28 mouse cellular contexts compared by ENCODE assay signal in the genomic region with DNA sequence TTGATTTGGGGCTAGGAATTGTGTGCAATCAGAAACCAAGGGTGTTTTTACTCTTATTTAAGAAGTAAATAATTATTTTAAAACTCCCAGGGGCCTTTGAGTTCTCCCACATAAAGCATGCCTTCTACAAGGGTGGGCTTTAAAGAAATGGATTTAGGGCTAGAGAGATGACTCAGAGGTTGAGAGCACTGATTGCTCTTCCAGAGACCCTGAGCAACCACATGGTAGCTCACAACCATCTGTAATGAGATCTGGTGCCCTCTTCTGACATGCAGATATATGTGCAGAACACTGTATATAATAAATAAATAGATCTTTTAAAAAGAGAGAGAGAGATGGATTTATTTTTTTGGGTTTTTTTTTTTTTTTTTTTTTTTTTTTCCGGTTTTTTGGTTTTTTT. TPM values are rescaled to one million over a fixed set of nuclear protein-coding genes. Genes with fewer than 3 reads are reported as not detected.
DNase-seq lines count a peak whose midpoint lies in the region; ATAC-seq and TF ChIP-seq lines count a peak whose summit lies in the region.
"Had no signal": no experiment of that assay in that cellular context is flagged by ENCODE, and none has a peak within 500 bp of the region (broad histone marks: within the 10 kb centered on the region; RNA-seq: fewer than 3 reads in every experiment).

No protein-coding gene starts in this region.

- no peak overlapping the region for H3K27ac ChIP-seq in heart, adult 2 months
- H3K27ac ChIP-seq in midbrain, postnatal 0 days (ENCODE audit: low read depth, low read length) = no peak overlapping the region
- H3K27ac ChIP-seq in midbrain, embryonic 14.5 days (replicated peaks; ENCODE audit: low read depth, low read length) = no peak overlapping the region
- H3K27ac ChIP-seq in ES-E14 (ENCODE audit: insufficient read depth, low read depth, low read length, poor library complexity, severe bottlenecking) = no peak overlapping the region
- H3K27ac ChIP-seq: embryonic facial prominence, embryonic 10.5 days; forebrain, embryonic 10.5 days; forebrain, embryonic 15.5 days; hindbrain, embryonic 15.5 days had no signal

- no peak overlapping the region for H3K4me3 ChIP-seq in heart, adult 2 months
- no peak overlapping the region for H3K4me3 ChIP-seq in midbrain, postnatal 0 days (ENCODE audit: low read depth, low read length)
- H3K4me3 ChIP-seq in midbrain, embryonic 14.5 days (replicated peaks; ENCODE audit: low read depth, low read length) = no peak overlapping the region
- no peak overlapping the region for H3K4me3 ChIP-seq in ES-E14 (ENCODE audit: insufficient read depth in 1 of 2, low read depth in 1 of 2, low read length in 2 of 2, poor library complexity in 1 of 2, severe bottlenecking in 1 of 2)
- H3K4me3 ChIP-seq: embryonic facial prominence, embryonic 10.5 days; forebrain, embryonic 10.5 days; forebrain, embryonic 15.5 days; heart, embryonic 12.5 days; hindbrain, embryonic 15.5 days had no signal

- no peaks in the 10 kb centered on the region for H3K9me3 ChIP-seq in midbrain, postnatal 0 days (ENCODE audit: low read length)
- no peaks in the 10 kb centered on the region for H3K9me3 ChIP-seq in midbrain, embryonic 14.5 days (ENCODE audit: control insufficient read depth, low read length)
- no peaks in the 10 kb centered on the region for H3K9me3 ChIP-seq in ES-E14 (ENCODE audit: control insufficient read depth, insufficient read depth, low read depth, low read length)
- H3K9me3 ChIP-seq: embryonic facial prominence, embryonic 10.5 days; forebrain, embryonic 10.5 days; forebrain, embryonic 15.5 days; heart, embryonic 12.5 days; hindbrain, embryonic 15.5 days had no signal

- H3K4me2 ChIP-seq in midbrain, postnatal 0 days (ENCODE audit: low read depth, low read length, poor library complexity, severe bottlenecking) = no peak overlapping the region
- H3K4me2 ChIP-seq in midbrain, embryonic 14.5 days (ENCODE audit: low read length) = no peak overlapping the region
- H3K4me2 ChIP-seq: forebrain, embryonic 15.5 days; heart, embryonic 12.5 days; hindbrain, embryonic 15.5 days had no signal

- H3K9ac ChIP-seq in heart, adult 2 months (ENCODE audit: low read depth, low read length) = no peak overlapping the region
- H3K9ac ChIP-seq in midbrain, postnatal 0 days (replicated peaks; ENCODE audit: low read length, poor library complexity, severe bottlenecking) = no peak overlapping the region
- no peak overlapping the region for H3K9ac ChIP-seq in midbrain, embryonic 14.5 days (replicated peaks; ENCODE audit: low read length)
- no peak overlapping the region for H3K9ac ChIP-seq in ES-E14 (ENCODE audit: insufficient read depth, low read depth, low read length, poor library complexity, severe bottlenecking)
- H3K9ac ChIP-seq: forebrain, embryonic 15.5 days; heart, embryonic 12.5 days; hindbrain, embryonic 15.5 days had no signal

- TF ChIP-seq EP300 in heart, adult 2 months (IDR thresholded peaks at IDR 0.05; ENCODE audit: insufficient read depth, low read depth, low read length) = no peak

- no peak for DNase-seq in heart, adult 2 months
- no peak for DNase-seq in heart, postnatal 25 days (ENCODE audit: low spot score)
- no peak for DNase-seq in midbrain, postnatal 0 days (ENCODE audit: low spot score)
- no peak for DNase-seq in midbrain, embryonic 14.5 days
- DNase-seq in ES-E14 (ENCODE audit: low read depth, low spot score) = no peak
- DNase-seq in adipocyte (ENCODE audit: low spot score) = peak; percentile 23
- no peak for DNase-seq in cerebellum, postnatal 4 days (ENCODE audit: low spot score in 2 of 2)
- DNase-seq in c-Kit-positive CD71-positive TER-119-positive erythroid progenitor cells, embryonic 14.5 days (ENCODE audit: low spot score) = no peak
- DNase-seq: adrenal gland, postnatal 14 days; B cell, adult 2 months; cerebellum, adult 18-20 months; cerebellum, adult 9-11 months; cerebellum, postnatal 36 days; gastrocnemius, postnatal 10 days; heart, postnatal 36 days; kidney, adult 8-10 months had no signal

- peaks cover 9% of the 10 kb centered on the region for H3K36me3 ChIP-seq in heart, adult 2 months (ENCODE audit: control insufficient read depth, insufficient read depth, low read length)
- peaks cover 24% of the 10 kb centered on the region for H3K36me3 ChIP-seq in midbrain, postnatal 0 days (ENCODE audit: insufficient read depth, low read length)
- H3K36me3 ChIP-seq in midbrain, embryonic 14.5 days (ENCODE audit: control insufficient read depth, insufficient read depth, low read length) = peaks cover 47% of the 10 kb centered on the region
- H3K36me3 ChIP-seq in ES-E14 (ENCODE audit: control insufficient read depth, insufficient read depth, low read length, poor library complexity, severe bottlenecking) = peaks cover 5% of the 10 kb centered on the region

- no peaks in the 10 kb centered on the region for H3K27me3 ChIP-seq in heart, adult 2 months (ENCODE audit: control insufficient read depth, insufficient read depth, low read length)
- H3K27me3 ChIP-seq in midbrain, postnatal 0 days (ENCODE audit: insufficient read depth, low read length) = no peaks in the 10 kb centered on the region
- H3K27me3 ChIP-seq in midbrain, embryonic 14.5 days (ENCODE audit: control insufficient read depth, insufficient read depth, low read length) = no peaks in the 10 kb centered on the region
- H3K27me3 ChIP-seq: forebrain, embryonic 15.5 days; heart, embryonic 12.5 days; hindbrain, embryonic 15.5 days had no signal

- H3K4me1 ChIP-seq in heart, adult 2 months (ENCODE audit: control insufficient read depth, insufficient read depth, low read length) = peaks cover 2% of the 10 kb centered on the region; the same call in 1 of the 2 replicates
- H3K4me1 ChIP-seq in midbrain, postnatal 0 days (ENCODE audit: insufficient read depth, low read length) = no peaks in the 10 kb centered on the region
- H3K4me1 ChIP-seq in midbrain, embryonic 14.5 days (ENCODE audit: control insufficient read depth, insufficient read depth, low read length) = no peaks in the 10 kb centered on the region
- peaks cover 0 to 3% of the 10 kb centered on the region in 2 experiments; a peak in 1 of 4 replicates for H3K4me1 ChIP-seq in ES-E14 (ENCODE audit: control insufficient read depth in 2 of 2, insufficient read depth in 2 of 2, low read length in 2 of 2, poor library complexity in 1 of 2)
- H3K4me1 ChIP-seq: embryonic facial prominence, embryonic 10.5 days; forebrain, embryonic 10.5 days; forebrain, embryonic 15.5 days; hindbrain, embryonic 15.5 days had no signal

- in situ Hi-C loops in ES-E14 (cut with MboI; ENCODE audit: low sequenced_read_pairs in 2 of 2, unreplicated experiment in 2 of 2) = no loop called here

- 0% methylated on average over 1 of the region's 1 CpGs for WGBS in heart, adult 2 months
- WGBS in midbrain, postnatal 0 days = no CpG with 5 or more reads among the region's 1 CpGs
- 0% methylated on average over 1 of the region's 1 CpGs for WGBS in midbrain, embryonic 14.5 days

- TF ChIP-seq POLR2A in heart, adult 2 months (IDR thresholded peaks at IDR 0.05; ENCODE audit: insufficient read depth, low read depth, low read length) = no peak

- TF ChIP-seq CTCF in heart, adult 2 months (IDR thresholded peaks at IDR 0.05) = 0 out of 2 replicates have a peak, but pooled peaks have one; percentile 9
- peak; percentile 21 for TF ChIP-seq CTCF in midbrain, postnatal 0 days (IDR thresholded peaks at IDR 0.05)

- no peaks in the 10 kb centered on the region for H3K79me2 ChIP-seq in heart, adult 2 months (replicated peaks; ENCODE audit: control insufficient read depth, insufficient read depth, low read length)

- no peak for ATAC-seq in midbrain, postnatal 0 days (ENCODE audit: low FRiP score)
- no peak for ATAC-seq in midbrain, embryonic 14.5 days (ENCODE audit: low FRiP score, low TSS enrichment)
- ATAC-seq: CD4-positive, CD25-positive, alpha-beta regulatory T cell, adult 4 months; forebrain, embryonic 15.5 days; inflammation-experienced regulatory T-cells, adult 6 months had no signal

- intact Hi-C loops in heart, adult 2 months (cut with DNase I) = loop anchor here (5.0 kb wide), 1 partner anchor 188 kb away; a partner anchor contains a TSS
- intact Hi-C loops in heart, postnatal 25 days (cut with DNase I) = no loop called here

TF ChIP-seq in ES-E14, 5 proteins besides CTCF, POLR2A, EP300 and RAD21:
- 0 out of 2 replicates have a peak, but pooled peaks have one; percentile 41 for TF ChIP-seq ZNF384 (IDR thresholded peaks at IDR 0.05; ENCODE audit: low read depth, low read length)
- TF ChIP-seq HCFC1 (IDR thresholded peaks at IDR 0.05; ENCODE audit: borderline replicate concordance, insufficient read depth, low read length) = no peak

RNA-seq across cellular contexts. Expression of a gene that starts 22.8 kb away (rescaled TPM):
- under 1 TPM; 0.55 to 0.63 TPM for total RNA-seq in heart, adult 2 months (2021)
- polyA plus RNA-seq in heart, adult 2 months (2012; rRNA removed) = 0.64 and 1.1 TPM in 2 replicates
- under 1 TPM; 0.75 to 0.95 TPM for total RNA-seq in heart, postnatal 25 days (2021)
- not detected in 2 replicates for total RNA-seq in midbrain, postnatal 0 days (2014; rRNA removed)
- polyA plus RNA-seq in midbrain, postnatal 0 days (2015; fragmentation: Nextera tagmentation; extraction: Ambion mirVana) = 0.14 TPM in 1 of 2 replicates, not detected in the other
- polyA plus RNA-seq in midbrain, embryonic 14.5 days (2014; fragmentation: Nextera tagmentation; extraction: Ambion mirVana) = 0.16 TPM in 1 of 2 replicates, not detected in the other
- 0.79 and 1.1 TPM in 2 replicates for total RNA-seq in ES-E14 (2012; rRNA removed)
- total RNA-seq: adrenal gland, adult 18-20 months; adrenal gland, postnatal 14 days; gastrocnemius, postnatal 10 days had no signal
- polyA plus RNA-seq: CD4-positive, CD25-positive, alpha-beta regulatory T cell, adult 4 months; inflammation-experienced regulatory T-cells, adult 6 months had no signal

RNA-seq across cellular contexts. Expression of a gene that starts 31.2 kb away (rescaled TPM):
- total RNA-seq in heart, adult 2 months (2021) = not detected
- polyA plus RNA-seq in heart, adult 2 months (2012; rRNA removed) = not detected in 2 replicates
- not detected for total RNA-seq in heart, postnatal 25 days (2021)
- not detected in 2 replicates for total RNA-seq in midbrain, postnatal 0 days (2014; rRNA removed)
- polyA plus RNA-seq in midbrain, postnatal 0 days (2015; fragmentation: Nextera tagmentation; extraction: Ambion mirVana) = 0.19 and 0.25 TPM in 2 replicates
- polyA plus RNA-seq in midbrain, embryonic 14.5 days (2014; fragmentation: Nextera tagmentation; extraction: Ambion mirVana) = not detected in 2 replicates
- not detected in 2 replicates for total RNA-seq in ES-E14 (2012; rRNA removed)
- total RNA-seq: adrenal gland, adult 18-20 months; adrenal gland, postnatal 14 days; gastrocnemius, postnatal 10 days; heart, adult 8-10 months; heart, postnatal 36 days had no signal
- polyA plus RNA-seq: CD4-positive, CD25-positive, alpha-beta regulatory T cell, adult 4 months; embryonic facial prominence, embryonic 10.5 days; embryonic facial prominence, embryonic 14.5 days; forebrain, embryonic 10.5 days; forebrain, embryonic 15.5 days; heart, embryonic 12.5 days; heart, embryonic 16.5 days; hindbrain, embryonic 11.5 days had no signal

RNA-seq across cellular contexts. Expression of a gene that starts 34.2 kb away (rescaled TPM):
- total RNA-seq in heart, adult 2 months (2021) = 100 to 1,000 TPM; 110 to 133 TPM
- polyA plus RNA-seq in heart, adult 2 months (2012; rRNA removed) = 44.3 and 70.5 TPM in 2 replicates
- 100 to 1,000 TPM; 122 to 126 TPM for total RNA-seq in heart, postnatal 25 days (2021)
- 47.5 and 52.7 TPM in 2 replicates for total RNA-seq in midbrain, postnatal 0 days (2014; rRNA removed)
- polyA plus RNA-seq in midbrain, postnatal 0 days (2015; fragmentation: Nextera tagmentation; extraction: Ambion mirVana) = 49.2 and 49.3 TPM in 2 replicates
- 34.9 and 57.0 TPM in 2 replicates for polyA plus RNA-seq in midbrain, embryonic 14.5 days (2014; fragmentation: Nextera tagmentation; extraction: Ambion mirVana)
- 17.8 and 18.2 TPM in 2 replicates for total RNA-seq in ES-E14 (2012; rRNA removed)

RNA-seq across cellular contexts. Expression of a gene that starts 45.4 kb away (rescaled TPM):
- total RNA-seq in heart, adult 2 months (2021) = 1 to 10 TPM; 6.2 to 6.8 TPM
- 6.2 and 8.7 TPM in 2 replicates for polyA plus RNA-seq in heart, adult 2 months (2012; rRNA removed)
- total RNA-seq in heart, postnatal 25 days (2021) = 1 to 10 TPM; 7.4 to 8.0 TPM
- total RNA-seq in midbrain, postnatal 0 days (2014; rRNA removed) = 12.5 and 18.1 TPM in 2 replicates
- 54.5 and 56.7 TPM in 2 replicates for polyA plus RNA-seq in midbrain, postnatal 0 days (2015; fragmentation: Nextera tagmentation; extraction: Ambion mirVana)
- 34.1 and 40.1 TPM in 2 replicates for polyA plus RNA-seq in midbrain, embryonic 14.5 days (2014; fragmentation: Nextera tagmentation; extraction: Ambion mirVana)
- 9.1 and 9.5 TPM in 2 replicates for total RNA-seq in ES-E14 (2012; rRNA removed)
